Mouse (Mus musculus) bone marrow, adult 2 months (tissue): Measurements from ENCODE around the gene Ergic2.

Experiments
- CTCF ChIP-seq: fragments of 200-500 bp; IDR thresholded peaks from 2 replicates; pipeline ENCODE4 v1.5.1; 2011; ENCODE audit warnings: low read length, control low read depth; ENCODE audit not compliant: control insufficient read depth, insufficient read depth
- POLR2A ChIP-seq: fragments of 200-500 bp; IDR thresholded peaks from 2 replicates; pipeline ENCODE4 v1.6.1; 2011; ENCODE audit warnings: low read depth, mild to moderate bottlenecking, control low read depth, low read length, borderline replicate concordance; ENCODE audit not compliant: control insufficient read depth

DNA sequence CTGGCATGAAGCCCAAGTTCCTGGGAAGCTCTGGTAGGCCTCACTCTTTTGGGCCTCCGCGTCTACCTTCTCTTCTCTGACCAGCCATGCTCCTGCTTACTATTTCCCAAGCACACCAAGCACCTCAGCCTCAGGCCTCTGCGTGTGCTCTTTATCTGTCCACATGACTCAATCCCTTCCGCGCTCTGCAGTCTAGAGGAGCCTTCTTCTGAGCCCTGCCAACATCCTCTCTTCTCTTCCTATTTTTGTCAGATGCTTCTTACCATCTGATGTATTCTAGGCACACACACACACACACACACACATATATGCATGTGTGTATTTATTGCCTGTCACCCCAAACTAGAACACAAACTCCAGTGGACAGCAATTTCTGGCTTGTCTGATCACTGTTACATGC lies 29.5 kb upstream of the Ergic2 start:
- TF ChIP-seq CTCF, result no peak
- no peak for TF ChIP-seq POLR2A
